Comparison of ENCODE assay signal across 8 mouse cellular contexts in the genomic region with DNA sequence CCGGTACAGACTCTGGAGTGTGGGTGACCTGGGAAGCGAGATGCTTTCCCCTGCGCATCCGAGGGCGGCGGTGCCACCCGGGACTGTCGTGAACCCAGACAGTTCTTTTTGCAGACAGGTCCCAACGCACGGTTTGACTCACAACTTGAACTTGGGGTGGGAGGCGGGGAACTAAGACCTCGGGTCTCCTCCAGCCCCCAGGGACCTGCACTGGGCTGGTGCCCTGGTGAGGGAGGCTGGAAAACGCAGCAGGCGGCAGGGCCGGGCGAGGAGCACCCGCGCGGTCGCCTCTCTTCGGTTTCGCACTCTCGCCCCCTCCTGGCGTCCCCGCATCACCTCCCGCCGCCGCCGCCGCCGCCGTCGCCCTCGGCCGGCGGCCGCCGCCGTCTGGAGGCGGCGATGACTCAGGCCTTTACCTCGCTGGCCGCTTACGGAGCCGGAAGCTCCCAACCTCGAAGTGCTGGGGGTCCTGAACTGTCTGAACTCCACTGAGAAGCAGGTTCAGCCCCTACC. TPM values are rescaled to one million over a fixed set of nuclear protein-coding genes. Genes with fewer than 3 reads are reported as not detected.
A peak's percentile ranks its signal among the peaks of the same experiment; 100 is the strongest.
DNase-seq lines count a peak whose midpoint lies in the region; ATAC-seq lines count a peak whose summit lies in the region.

No protein-coding gene starts in this region.

- peak overlapping the region; percentile 99 for H3K4me2 ChIP-seq in forebrain, embryonic 12.5 days
- H3K4me2 ChIP-seq in hindbrain, embryonic 11.5 days (replicated peaks; ENCODE audit: low read depth, low read length) = peak overlapping the region; percentile 97
- H3K4me2 ChIP-seq in limb, embryonic 13.5 days (replicated peaks) = peak overlapping the region; percentile 96
- peak overlapping the region; percentile 96 for H3K4me2 ChIP-seq in midbrain, embryonic 13.5 days (replicated peaks)

- peaks cover 27% of the 10 kb centered on the region for H3K4me1 ChIP-seq in forebrain, embryonic 12.5 days
- peaks cover 7% of the 10 kb centered on the region for H3K4me1 ChIP-seq in hindbrain, embryonic 11.5 days (replicated peaks; ENCODE audit: control insufficient read depth, insufficient read depth, low read length)
- peaks cover 17% of the 10 kb centered on the region for H3K4me1 ChIP-seq in limb, embryonic 13.5 days
- H3K4me1 ChIP-seq in midbrain, embryonic 13.5 days (replicated peaks) = peaks cover 32% of the 10 kb centered on the region

- under 1% methylated on average over 44 of the region's 46 CpGs for WGBS in forebrain, embryonic 12.5 days
- WGBS in hindbrain, embryonic 11.5 days = under 1% methylated on average over 40 of the region's 46 CpGs
- WGBS in limb, embryonic 13.5 days = under 1% methylated on average over 46 of the region's 46 CpGs
- WGBS in midbrain, embryonic 13.5 days = 0% methylated on average over 46 of the region's 46 CpGs

- no peaks in the 10 kb centered on the region for H3K9me3 ChIP-seq in forebrain, embryonic 12.5 days
- no peaks in the 10 kb centered on the region for H3K9me3 ChIP-seq in hindbrain, embryonic 11.5 days (ENCODE audit: control insufficient read depth, low read length)
- no peaks in the 10 kb centered on the region for H3K9me3 ChIP-seq in limb, embryonic 13.5 days
- H3K9me3 ChIP-seq in midbrain, embryonic 13.5 days = no peaks in the 10 kb centered on the region

- 0 out of 2 replicates have a peak overlapping the region, but pooled peaks have one; percentile 25 for H3K27ac ChIP-seq in forebrain, embryonic 12.5 days
- H3K27ac ChIP-seq in hindbrain, embryonic 11.5 days (ENCODE audit: low read depth, low read length) = 0 out of 2 replicates have a peak overlapping the region, but pooled peaks have one; percentile 13
- H3K27ac ChIP-seq in limb, embryonic 13.5 days = no peak overlapping the region
- peak overlapping the region; percentile 47; the same call in 1 of the 2 replicates for H3K27ac ChIP-seq in midbrain, embryonic 13.5 days

- peak overlapping the region; percentile 59 for H3K4me3 ChIP-seq in forebrain, embryonic 12.5 days (replicated peaks)
- peak overlapping the region; percentile 57 for H3K4me3 ChIP-seq in hindbrain, embryonic 11.5 days (ENCODE audit: low read depth, low read length)
- peak overlapping the region; percentile 49 for H3K4me3 ChIP-seq in limb, embryonic 13.5 days
- peak overlapping the region; percentile 60 for H3K4me3 ChIP-seq in midbrain, embryonic 13.5 days (replicated peaks)

- DNase-seq in heart, adult 11 months = peak; percentile 92
- no peak for DNase-seq in heart, postnatal 25 days (ENCODE audit: low spot score)
- DNase-seq in T-cell, adult 2 months (ENCODE audit: low spot score) = peak; percentile 22
- peak; percentile 83 for DNase-seq in hindbrain, embryonic 11.5 days (ENCODE audit: low spot score)
- peak; percentile 39 for DNase-seq in thymus, postnatal 0 days (ENCODE audit: low spot score)

- ATAC-seq in forebrain, embryonic 12.5 days (ENCODE audit: low FRiP score) = peak; percentile 65
- peak; percentile 78 for ATAC-seq in hindbrain, embryonic 11.5 days (ENCODE audit: low FRiP score)
- 0 out of 2 replicates have a peak, but pooled peaks have one; percentile 49 for ATAC-seq in limb, embryonic 13.5 days (ENCODE audit: low FRiP score, low read depth)
- ATAC-seq in midbrain, embryonic 13.5 days = peak; percentile 67

- peaks cover 81% of the 10 kb centered on the region for H3K27me3 ChIP-seq in forebrain, embryonic 12.5 days
- peaks cover 16% of the 10 kb centered on the region for H3K27me3 ChIP-seq in hindbrain, embryonic 11.5 days (ENCODE audit: control insufficient read depth, insufficient read depth, low read length)
- peaks cover 72% of the 10 kb centered on the region for H3K27me3 ChIP-seq in limb, embryonic 13.5 days
- peaks cover 46% of the 10 kb centered on the region for H3K27me3 ChIP-seq in midbrain, embryonic 13.5 days

- peak overlapping the region; percentile 66 for H3K9ac ChIP-seq in forebrain, embryonic 12.5 days
- H3K9ac ChIP-seq in hindbrain, embryonic 11.5 days (ENCODE audit: low read depth, low read length) = peak overlapping the region; percentile 62
- H3K9ac ChIP-seq in limb, embryonic 13.5 days = peak overlapping the region; percentile 62; the same call in 1 of the 2 replicates
- H3K9ac ChIP-seq in midbrain, embryonic 13.5 days (replicated peaks) = peak overlapping the region; percentile 78

- H3K36me3 ChIP-seq in forebrain, embryonic 12.5 days (replicated peaks) = no peaks in the 10 kb centered on the region
- no peaks in the 10 kb centered on the region for H3K36me3 ChIP-seq in hindbrain, embryonic 11.5 days (ENCODE audit: control insufficient read depth, insufficient read depth, low read length)
- H3K36me3 ChIP-seq in limb, embryonic 13.5 days = no peaks in the 10 kb centered on the region
- H3K36me3 ChIP-seq in midbrain, embryonic 13.5 days = no peaks in the 10 kb centered on the region

- intact Hi-C loops in heart, postnatal 25 days (cut with DNase I) = loop anchor here (2.0 kb wide), 1 partner anchor 63 kb away; no protein-coding TSS in a partner anchor

RNA-seq across cellular contexts. Expression of a gene that starts 18.5 kb away (rescaled TPM):
- total RNA-seq in heart, postnatal 25 days (2021) = under 1 TPM in 1 of 2 experiments, not detected in 1; 0.18 TPM
- polyA plus RNA-seq in forebrain, embryonic 12.5 days (2016; fragmentation: Nextera tagmentation; extraction: Ambion mirVana) = 35.2 and 36.4 TPM in 2 replicates
- polyA plus RNA-seq in hindbrain, embryonic 11.5 days (2014; fragmentation: Nextera tagmentation; extraction: Ambion mirVana) = 64.4 and 65.1 TPM in 2 replicates
- 4.9 and 5.7 TPM in 2 replicates for polyA plus RNA-seq in limb, embryonic 13.5 days (2015; fragmentation: Nextera tagmentation; extraction: Ambion mirVana)
- polyA plus RNA-seq in midbrain, embryonic 13.5 days (2015; fragmentation: Nextera tagmentation; extraction: Ambion mirVana) = 92.0 and 96.7 TPM in 2 replicates
- polyA plus RNA-seq in thymus, postnatal 0 days (2015; fragmentation: Nextera tagmentation; extraction: Ambion mirVana) = 0.24 and 0.52 TPM in 2 replicates
